Mouse (Mus musculus) c-Kit-negative CD71-positive TER-119-positive erythroid progenitor cells, embryonic 14.5 days (primary cell): ENCODE data around the gene Myo3a.
"Not testable (repeated sequence)": the region's sequence is repeated elsewhere in the genome, so short reads cannot be mapped to it uniquely, and the experiment has no call there.

Experiments used
- DNase-seq: peaks from one replicate; pipeline ENCODE4 v3.0.0-alpha.2; 2013; ENCODE audit warnings: low read depth, low spot score

Gene Myo3a

GRCm38 (mm10) chr2:22227308-22227707 lies at the start of gene Myo3a:
Myo3a (plus strand) TSS chr2:22227503.
- no peak for DNase-seq

- no peak for DNase-seq
Observed at GRCm38 (mm10) chr2:22250462-22250861, 23.2 kb downstream of the Myo3a start.

- DNase-seq = no peak
Observed at GRCm38 (mm10) chr2:22251045-22251444, 23.7 kb downstream of the Myo3a start.

GRCm38 (mm10) chr2:22255600-22255999 lies 28.3 kb downstream of the Myo3a start:
- no peak for DNase-seq

- no peak for DNase-seq
Observed at GRCm38 (mm10) chr2:22271555-22271954, 44.3 kb downstream of the Myo3a start.

- no peak for DNase-seq
Observed at GRCm38 (mm10) chr2:22285366-22285765, 58.1 kb downstream of the Myo3a start.

- DNase-seq = no peak
Observed at GRCm38 (mm10) chr2:22285777-22286176, 58.5 kb downstream of the Myo3a start.

GRCm38 (mm10) chr2:22293579-22294446 lies 66.5 kb downstream of the Myo3a start:
- DNase-seq = no peak

GRCm38 (mm10) chr2:22294447-22294738 lies 67.1 kb downstream of the Myo3a start:
- no peak for DNase-seq

GRCm38 (mm10) chr2:22297913-22298312 lies 70.6 kb downstream of the Myo3a start:
- no peak for DNase-seq

GRCm38 (mm10) chr2:22338269-22338857 lies 111.1 kb downstream of the Myo3a start:
- no peak for DNase-seq

GRCm38 (mm10) chr2:22410511-22410910 lies 183.2 kb downstream of the Myo3a start:
- not testable (repeated sequence) for DNase-seq

GRCm38 (mm10) chr2:22548421-22548820 lies 321.1 kb downstream of the Myo3a start:
- no peak for DNase-seq

GRCm38 (mm10) chr2:22587469-22588169 lies 360.3 kb downstream of the Myo3a start:
- not testable (repeated sequence) for DNase-seq

GRCm38 (mm10) chr2:22588170-22588541 lies 360.9 kb downstream of the Myo3a start:
- DNase-seq = not testable (repeated sequence)

- not testable (repeated sequence) for DNase-seq
Observed at GRCm38 (mm10) chr2:22588673-22589381, 361.5 kb downstream of the Myo3a start.

GRCm38 (mm10) chr2:22589382-22590205 lies 362.3 kb downstream of the Myo3a start:
- DNase-seq = not testable (repeated sequence)

- DNase-seq = no peak
Observed at GRCm38 (mm10) chr2:22590206-22590490, 362.8 kb downstream of the Myo3a start.

GRCm38 (mm10) chr2:22617951-22618350 lies 390.6 kb downstream of the Myo3a start:
- no peak for DNase-seq

GRCm38 (mm10) chr2:22619416-22619815 lies 392.1 kb downstream of the Myo3a start:
- DNase-seq = no peak

GRCm38 (mm10) chr2:22620030-22620429 lies 392.7 kb downstream of the Myo3a start:
- no peak for DNase-seq
